ENCODE assay signal across 23 mouse cellular contexts in genomic region chr3:126397985-126398630, GRCm38 (mm10). TPM values are rescaled to one million over a fixed set of nuclear protein-coding genes. Genes with fewer than 3 reads are reported as not detected.
DNase-seq lines count a peak whose midpoint lies in the region; ATAC-seq and TF ChIP-seq lines count a peak whose summit lies in the region.
"Had no signal": no experiment of that assay in that cellular context is flagged by ENCODE, and none has a peak within 500 bp of the region (broad histone marks: within the 10 kb centered on the region; RNA-seq: fewer than 3 reads in every experiment).

No protein-coding gene starts in this region.

- intact Hi-C loops in heart, postnatal 25 days (cut with DNase I): no loop called here

- DNase-seq in heart, embryonic 10.5 days (ENCODE audit: low spot score): peak; percentile 79
- DNase-seq in heart, postnatal 25 days (ENCODE audit: low spot score): no peak
- no peak for DNase-seq in lung, adult 2 months
- DNase-seq in thymus, postnatal 0 days (ENCODE audit: low spot score): no peak
- DNase-seq: adrenal gland, adult 2 months; cerebellum, adult 2 months; thymus, adult 18-20 months had no signal

- no peak overlapping the region for H3K4me2 ChIP-seq in lung, embryonic 15.5 days
- peak overlapping the region; percentile 24 for H3K4me2 ChIP-seq in heart, embryonic 13.5 days
- H3K4me2 ChIP-seq: hindbrain, embryonic 15.5 days; intestine, embryonic 15.5 days; limb, embryonic 13.5 days; liver, embryonic 15.5 days; midbrain, embryonic 15.5 days; stomach, embryonic 15.5 days had no signal

- H3K27me3 ChIP-seq in heart, embryonic 10.5 days (ENCODE audit: insufficient read depth, poor library complexity, severe bottlenecking): no peaks in the 10 kb centered on the region
- H3K27me3 ChIP-seq in lung, embryonic 15.5 days: no peaks in the 10 kb centered on the region
- no peaks in the 10 kb centered on the region for H3K27me3 ChIP-seq in heart, embryonic 13.5 days (replicated peaks)
- H3K27me3 ChIP-seq: CH12.LX; hindbrain, embryonic 15.5 days; intestine, embryonic 15.5 days; liver, embryonic 15.5 days; megakaryocyte, embryonic 14.5 days; midbrain, embryonic 15.5 days; stomach, embryonic 15.5 days had no signal

- WGBS in heart, embryonic 10.5 days: 33% methylated on average over 7 of the region's 7 CpGs
- WGBS in lung, embryonic 15.5 days: 38% methylated on average over 7 of the region's 7 CpGs
- WGBS in lung, adult 2 months: 40% methylated on average over 7 of the region's 7 CpGs
- WGBS in heart, embryonic 13.5 days: 19% methylated on average over 7 of the region's 7 CpGs

- no peak overlapping the region for H3K9ac ChIP-seq in lung, embryonic 15.5 days
- H3K9ac ChIP-seq in heart, embryonic 13.5 days: no peak overlapping the region
- H3K9ac ChIP-seq: hindbrain, embryonic 15.5 days; intestine, embryonic 15.5 days; limb, embryonic 13.5 days; liver, embryonic 15.5 days; midbrain, embryonic 15.5 days; stomach, embryonic 15.5 days had no signal

- ATAC-seq in lung, embryonic 15.5 days (ENCODE audit: borderline replicate concordance, extremely low read depth, low FRiP score, low TSS enrichment): peak; percentile 42; the same call in 1 of the 2 replicates
- ATAC-seq in heart, embryonic 13.5 days (ENCODE audit: extremely low read depth, insufficient number of reproducible peaks, low FRiP score, low TSS enrichment): peak; percentile 37; the same call in 1 of the 2 replicates
- peak; percentile 56; the same call in 1 of the 2 replicates for ATAC-seq in megakaryocyte progenitor cell, adult 5-6 weeks (replicated peaks; ENCODE audit: poor library complexity)
- ATAC-seq in activated CD4-positive, CD25-positive, alpha-beta regulatory T cell, adult 4 months: no peak
- ATAC-seq: intestine, embryonic 15.5 days; midbrain, embryonic 15.5 days had no signal

- TF ChIP-seq CTCF in lung, adult 2 months (IDR thresholded peaks at IDR 0.05; ENCODE audit: insufficient read depth, low read length): no peak

- peaks cover 8% of the 10 kb centered on the region for H3K4me1 ChIP-seq in heart, embryonic 10.5 days
- no peaks in the 10 kb centered on the region for H3K4me1 ChIP-seq in lung, embryonic 15.5 days
- no peaks in the 10 kb centered on the region for H3K4me1 ChIP-seq in lung, adult 2 months (ENCODE audit: control insufficient read depth, insufficient read depth, low read length)
- peaks cover 20% of the 10 kb centered on the region for H3K4me1 ChIP-seq in heart, embryonic 13.5 days
- H3K4me1 ChIP-seq: embryonic facial prominence, embryonic 10.5 days; hindbrain, embryonic 15.5 days; intestine, embryonic 15.5 days; liver, embryonic 15.5 days; midbrain, embryonic 15.5 days; stomach, embryonic 15.5 days had no signal

- TF ChIP-seq POLR2A in lung, adult 2 months (IDR thresholded peaks at IDR 0.05; ENCODE audit: borderline replicate concordance, extremely low read depth, low read depth, low read length): no peak

- H3K4me3 ChIP-seq in heart, embryonic 10.5 days: no peak overlapping the region
- no peak overlapping the region for H3K4me3 ChIP-seq in lung, embryonic 15.5 days
- no peak overlapping the region for H3K4me3 ChIP-seq in lung, adult 2 months (replicated peaks; ENCODE audit: extremely low read depth, low read depth, low read length)
- H3K4me3 ChIP-seq in heart, embryonic 13.5 days: no peak overlapping the region
- H3K4me3 ChIP-seq: embryonic facial prominence, embryonic 10.5 days; hindbrain, embryonic 15.5 days; intestine, embryonic 15.5 days; limb, embryonic 13.5 days; liver, embryonic 15.5 days; megakaryocyte, embryonic 14.5 days; midbrain, embryonic 15.5 days; myocyte; stomach, embryonic 15.5 days had no signal

- peak overlapping the region; percentile 22; the same call in 1 of the 2 replicates for H3K27ac ChIP-seq in heart, embryonic 10.5 days
- H3K27ac ChIP-seq in lung, embryonic 15.5 days: no peak overlapping the region
- H3K27ac ChIP-seq in heart, embryonic 13.5 days (replicated peaks): peak overlapping the region; percentile 83
- H3K27ac ChIP-seq: embryonic facial prominence, embryonic 10.5 days; hindbrain, embryonic 15.5 days; intestine, embryonic 15.5 days; limb, embryonic 13.5 days; liver, embryonic 15.5 days; midbrain, embryonic 15.5 days; stomach, embryonic 15.5 days had no signal

- no peaks in the 10 kb centered on the region for H3K36me3 ChIP-seq in heart, embryonic 10.5 days
- H3K36me3 ChIP-seq in lung, embryonic 15.5 days: no peaks in the 10 kb centered on the region
- no peaks in the 10 kb centered on the region for H3K36me3 ChIP-seq in heart, embryonic 13.5 days
- H3K36me3 ChIP-seq: embryonic facial prominence, embryonic 10.5 days; hindbrain, embryonic 15.5 days; intestine, embryonic 15.5 days; limb, embryonic 13.5 days; liver, embryonic 15.5 days; midbrain, embryonic 15.5 days; stomach, embryonic 15.5 days had no signal

- H3K9me3 ChIP-seq in heart, embryonic 10.5 days: no peaks in the 10 kb centered on the region
- no peaks in the 10 kb centered on the region for H3K9me3 ChIP-seq in lung, embryonic 15.5 days
- peaks cover 8% of the 10 kb centered on the region; the same call in 1 of the 2 replicates for H3K9me3 ChIP-seq in heart, embryonic 13.5 days
- H3K9me3 ChIP-seq: embryonic facial prominence, embryonic 10.5 days; hindbrain, embryonic 15.5 days; intestine, embryonic 15.5 days; limb, embryonic 13.5 days; liver, embryonic 15.5 days; midbrain, embryonic 15.5 days; stomach, embryonic 15.5 days had no signal

RNA-seq across cellular contexts. Expression of gene Arsj, which starts 34.6 kb away (rescaled TPM):
- 0.25 TPM in 1 of 2 replicates, not detected in the other for polyA plus RNA-seq in heart, embryonic 10.5 days (2016; fragmentation: Nextera tagmentation; extraction: Ambion mirVana)
- total RNA-seq in heart, postnatal 25 days (2021): under 1 TPM; 0.56 to 0.60 TPM
- polyA plus RNA-seq in lung, embryonic 15.5 days (2015; fragmentation: Nextera tagmentation; extraction: Ambion mirVana): 0.81 and 1.0 TPM in 2 replicates
- polyA plus RNA-seq in lung, adult 2 months (2012; rRNA removed): 0.76 and 0.91 TPM in 2 replicates
- 0.57 and 0.61 TPM in 2 replicates for polyA plus RNA-seq in heart, embryonic 13.5 days (2015; fragmentation: Nextera tagmentation; extraction: Ambion mirVana)
- not detected in 2 replicates for total RNA-seq in megakaryocyte progenitor cell, adult 5-6 weeks (2015)
- total RNA-seq in megakaryocyte progenitor cell, adult 5-6 weeks (2017): not detected in 2 replicates
- 0.26 and 0.27 TPM in 2 replicates for polyA plus RNA-seq in thymus, postnatal 0 days (2015; fragmentation: Nextera tagmentation; extraction: Ambion mirVana)
- not detected for polyA plus RNA-seq in activated CD4-positive, CD25-positive, alpha-beta regulatory T cell, adult 4 months (2017; shearing (Covaris generic))
- total RNA-seq: CH12.LX; granulocyte monocyte progenitor cell, adult 5-6 weeks had no signal
- polyA plus RNA-seq: spleen, adult 2 months had no signal
